8 mouse cellular contexts compared by ENCODE assay signal in genomic region chr8:11557424-11557767, GRCm38 (mm10). TPM values are rescaled to one million over a fixed set of nuclear protein-coding genes. Genes with fewer than 3 reads are reported as not detected.
DNase-seq lines count a peak whose midpoint lies in the region; ATAC-seq and TF ChIP-seq lines count a peak whose summit lies in the region.

No protein-coding gene starts in this region.

- peak overlapping the region; percentile 97 for H3K9ac ChIP-seq in heart, embryonic 15.5 days
- H3K9ac ChIP-seq in neural tube, embryonic 14.5 days (replicated peaks; ENCODE audit: low read depth, low read length), result peak overlapping the region; percentile 87

- peaks cover 27% of the 10 kb centered on the region for H3K4me1 ChIP-seq in heart, embryonic 15.5 days (replicated peaks)
- H3K4me1 ChIP-seq in E14TG2a.4 (replicated peaks; ENCODE audit: low read depth, low read length), result peaks cover 50% of the 10 kb centered on the region
- H3K4me1 ChIP-seq in embryonic fibroblast, embryonic 13.5 days (ENCODE audit: control insufficient read depth, insufficient read depth, low read length), result 0 out of 2 replicates have a peak, but pooled peaks cover 1% of the 10 kb centered on the region
- H3K4me1 ChIP-seq in limb, embryonic 10.5 days, result peaks cover 27% of the 10 kb centered on the region
- H3K4me1 ChIP-seq in neural tube, embryonic 14.5 days (ENCODE audit: control insufficient read depth, insufficient read depth, low read length), result peaks cover 6% of the 10 kb centered on the region

- no peak for TF ChIP-seq POLR2A in embryonic fibroblast, embryonic 13.5 days (IDR thresholded peaks at IDR 0.05; ENCODE audit: low read depth, low read length)

- peak overlapping the region; percentile 91 for H3K4me2 ChIP-seq in heart, embryonic 15.5 days
- peak overlapping the region; percentile 49 for H3K4me2 ChIP-seq in neural tube, embryonic 14.5 days (ENCODE audit: low read depth, low read length)

- no peaks in the 10 kb centered on the region for H3K9me3 ChIP-seq in heart, embryonic 15.5 days (replicated peaks)
- H3K9me3 ChIP-seq in E14TG2a.4 (ENCODE audit: low read length), result no peaks in the 10 kb centered on the region
- H3K9me3 ChIP-seq in limb, embryonic 10.5 days (replicated peaks), result no peaks in the 10 kb centered on the region
- H3K9me3 ChIP-seq in neural tube, embryonic 14.5 days (ENCODE audit: control insufficient read depth, low read length), result no peaks in the 10 kb centered on the region

- no peak for TF ChIP-seq CTCF in E14TG2a.4 (conservative IDR thresholded peaks at IDR 0.05; ENCODE audit: low read length)
- TF ChIP-seq CTCF in embryonic fibroblast, embryonic 13.5 days (IDR thresholded peaks at IDR 0.05; ENCODE audit: borderline replicate concordance, insufficient read depth, low read length), result no peak

- DNase-seq in heart, adult 18-20 months, result no peak
- DNase-seq in limb, embryonic 10.5 days (ENCODE audit: low spot score), result no peak
- DNase-seq in cerebellum, adult 9-11 months, result no peak
- no peak for DNase-seq in cerebellum, adult 18-20 months

- H3K36me3 ChIP-seq in heart, embryonic 15.5 days, result peaks cover 14% of the 10 kb centered on the region
- H3K36me3 ChIP-seq in E14TG2a.4 (ENCODE audit: insufficient read depth, low read length), result peaks cover 23% of the 10 kb centered on the region
- peaks cover 22% of the 10 kb centered on the region for H3K36me3 ChIP-seq in limb, embryonic 10.5 days
- peaks cover 9% of the 10 kb centered on the region for H3K36me3 ChIP-seq in neural tube, embryonic 14.5 days (ENCODE audit: control insufficient read depth, insufficient read depth, low read length)

- H3K4me3 ChIP-seq in heart, embryonic 15.5 days, result peak overlapping the region; percentile 98
- H3K4me3 ChIP-seq in E14TG2a.4 (replicated peaks; ENCODE audit: low read length), result peak overlapping the region; percentile 97
- peak overlapping the region; percentile 76 for H3K4me3 ChIP-seq in embryonic fibroblast, embryonic 13.5 days (ENCODE audit: insufficient read depth, low read length)
- peak overlapping the region; percentile 92 for H3K4me3 ChIP-seq in limb, embryonic 10.5 days
- H3K4me3 ChIP-seq in neural tube, embryonic 14.5 days (ENCODE audit: low read depth, low read length), result peak overlapping the region; percentile 72

- peak overlapping the region; percentile 100 for H3K27ac ChIP-seq in heart, embryonic 15.5 days
- H3K27ac ChIP-seq in embryonic fibroblast, embryonic 13.5 days (ENCODE audit: insufficient read depth, low read length), result peak overlapping the region; percentile 43
- H3K27ac ChIP-seq in limb, embryonic 10.5 days, result peak overlapping the region; percentile 97
- peak overlapping the region; percentile 100 for H3K27ac ChIP-seq in neural tube, embryonic 14.5 days (ENCODE audit: low read depth, low read length)

- 0% methylated on average over 32 of the region's 32 CpGs for WGBS in heart, embryonic 15.5 days
- WGBS in limb, embryonic 10.5 days, result under 1% methylated on average over 32 of the region's 32 CpGs
- WGBS in neural tube, embryonic 14.5 days, result under 1% methylated on average over 32 of the region's 32 CpGs

- H3K27me3 ChIP-seq in heart, embryonic 15.5 days, result no peaks in the 10 kb centered on the region
- H3K27me3 ChIP-seq in E14TG2a.4 (ENCODE audit: insufficient read depth, low read length), result no peaks in the 10 kb centered on the region
- no peaks in the 10 kb centered on the region for H3K27me3 ChIP-seq in limb, embryonic 10.5 days (ENCODE audit: low read depth, poor library complexity, severe bottlenecking)
- H3K27me3 ChIP-seq in neural tube, embryonic 14.5 days (ENCODE audit: control insufficient read depth, insufficient read depth, low read length), result no peaks in the 10 kb centered on the region; the same call in 1 of the 2 replicates

- ATAC-seq in heart, embryonic 15.5 days (replicated peaks; ENCODE audit: insufficient number of reproducible peaks, insufficient read depth, low FRiP score, low read depth), result no peak
- no peak for ATAC-seq in neural tube, embryonic 14.5 days (ENCODE audit: low read depth)

RNA-seq across cellular contexts. Expression of gene Ing1, which starts 2.0 kb away (rescaled TPM):
- polyA plus RNA-seq in heart, embryonic 15.5 days (2015; fragmentation: Nextera tagmentation; extraction: Ambion mirVana), result 28.3 and 31.6 TPM in 2 replicates
- 10 to 100 TPM; 16.2 to 18.3 TPM for total RNA-seq in heart, adult 18-20 months (2021)
- 38.5 and 44.1 TPM in 2 replicates for polyA plus RNA-seq in embryonic fibroblast, embryonic 13.5 days (2011; ENCODE audit: insufficient read length, low read depth, missing spikeins)
- polyA plus RNA-seq in limb, embryonic 10.5 days (2016; fragmentation: Nextera tagmentation; extraction: Ambion mirVana), result 39.7 and 40.8 TPM in 2 replicates
- polyA plus RNA-seq in neural tube, embryonic 14.5 days (2014; fragmentation: Nextera tagmentation; extraction: Ambion mirVana), result 38.1 and 40.1 TPM in 2 replicates

RNA-seq across cellular contexts. Expression of gene Cars2, which starts 6.8 kb away (rescaled TPM):
- polyA plus RNA-seq in heart, embryonic 15.5 days (2015; fragmentation: Nextera tagmentation; extraction: Ambion mirVana), result 26.2 and 30.9 TPM in 2 replicates
- 10 to 100 TPM; 51.6 to 52.2 TPM for total RNA-seq in heart, adult 18-20 months (2021)
- 18.4 and 21.7 TPM in 2 replicates for polyA plus RNA-seq in embryonic fibroblast, embryonic 13.5 days (2011; ENCODE audit: insufficient read length, low read depth, missing spikeins)
- polyA plus RNA-seq in limb, embryonic 10.5 days (2016; fragmentation: Nextera tagmentation; extraction: Ambion mirVana), result 18.4 and 20.1 TPM in 2 replicates
- 27.6 and 28.8 TPM in 2 replicates for polyA plus RNA-seq in neural tube, embryonic 14.5 days (2014; fragmentation: Nextera tagmentation; extraction: Ambion mirVana)

Comparison
In these comparisons a context has a peak if more than half of its experiments do, and no peak if none do; other contexts are left out.
1. H3K27ac ChIP-seq: peak in every context shown above with its lines; median percentile 100 in heart, embryonic 15.5 days; 100 in neural tube, embryonic 14.5 days; 97 in limb, embryonic 10.5 days; 43 in embryonic fibroblast, embryonic 13.5 days.